Mouse (Mus musculus) mature B cell (primary cell): ENCODE measurements around the gene Faf1.

Experiments
- in situ Hi-C: fragments of 300-500 bp; cut with MboI; formaldehyde crosslinking; loops from 2 replicates; pipeline ENCODE4 v1.14.3; 2019

Gene Faf1

GRCm38 (mm10) chr4:109769071-109769470 lies 92.7 kb downstream of the Faf1 start:
- in situ Hi-C loops = no loop called here

GRCm38 (mm10) chr4:109782577-109783114 lies 106.3 kb downstream of the Faf1 start:
- in situ Hi-C loops = no loop called here

DNA sequence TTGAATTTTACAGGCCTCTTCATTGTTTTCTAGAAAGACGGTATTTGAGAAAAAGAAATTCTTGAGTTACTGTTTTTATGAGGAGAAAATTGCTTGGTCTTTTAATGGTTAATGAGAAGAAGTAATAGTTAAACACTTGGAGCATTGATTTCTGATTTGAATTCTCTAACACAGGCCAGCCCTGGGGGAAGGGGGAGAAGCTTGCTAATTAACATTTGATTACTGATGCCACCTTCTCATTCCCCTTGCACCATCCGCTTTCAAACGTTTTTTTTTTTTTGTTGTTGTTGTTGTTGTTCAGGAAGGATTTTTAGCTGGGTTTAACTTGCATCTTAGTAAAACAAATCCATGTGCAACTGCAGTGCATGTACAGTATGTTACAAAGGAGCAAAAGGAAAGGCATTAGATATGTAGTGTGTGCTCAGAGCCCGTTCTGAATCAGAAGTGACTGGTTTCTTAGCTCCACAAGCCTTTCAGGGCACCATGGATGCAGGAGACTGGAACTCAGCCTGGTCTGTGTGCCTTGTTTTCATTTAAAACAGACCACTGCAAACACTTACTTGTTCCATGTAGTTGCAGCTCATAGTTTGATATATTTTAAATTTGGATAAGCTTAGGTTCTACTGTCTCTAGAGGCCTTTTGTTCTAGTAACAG lies 113.1 kb downstream of the Faf1 start:
- in situ Hi-C loops = no loop called here

GRCm38 (mm10) chr4:109792331-109792730 lies 115.9 kb downstream of the Faf1 start:
- in situ Hi-C loops = no loop called here

DNA sequence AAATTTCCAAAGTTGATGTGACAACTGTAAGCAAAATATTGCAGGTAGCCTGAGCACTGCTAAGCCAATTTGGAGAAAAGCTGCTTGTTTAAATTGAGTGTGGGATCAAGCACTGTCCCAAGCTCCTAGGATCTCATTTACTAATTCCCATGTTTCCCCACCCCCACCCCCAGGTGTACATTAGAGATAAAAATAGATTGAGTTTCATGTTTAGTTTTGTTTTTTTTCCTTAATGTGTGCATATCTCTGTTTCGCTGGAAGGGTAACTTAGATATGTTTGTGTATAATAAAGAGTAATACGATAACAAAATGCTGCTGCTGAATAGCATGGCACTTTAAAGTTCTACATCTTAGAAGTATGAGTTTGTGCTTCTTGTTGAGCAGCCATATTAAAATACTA lies 116.7 kb downstream of the Faf1 start:
- in situ Hi-C loops = no loop called here

DNA sequence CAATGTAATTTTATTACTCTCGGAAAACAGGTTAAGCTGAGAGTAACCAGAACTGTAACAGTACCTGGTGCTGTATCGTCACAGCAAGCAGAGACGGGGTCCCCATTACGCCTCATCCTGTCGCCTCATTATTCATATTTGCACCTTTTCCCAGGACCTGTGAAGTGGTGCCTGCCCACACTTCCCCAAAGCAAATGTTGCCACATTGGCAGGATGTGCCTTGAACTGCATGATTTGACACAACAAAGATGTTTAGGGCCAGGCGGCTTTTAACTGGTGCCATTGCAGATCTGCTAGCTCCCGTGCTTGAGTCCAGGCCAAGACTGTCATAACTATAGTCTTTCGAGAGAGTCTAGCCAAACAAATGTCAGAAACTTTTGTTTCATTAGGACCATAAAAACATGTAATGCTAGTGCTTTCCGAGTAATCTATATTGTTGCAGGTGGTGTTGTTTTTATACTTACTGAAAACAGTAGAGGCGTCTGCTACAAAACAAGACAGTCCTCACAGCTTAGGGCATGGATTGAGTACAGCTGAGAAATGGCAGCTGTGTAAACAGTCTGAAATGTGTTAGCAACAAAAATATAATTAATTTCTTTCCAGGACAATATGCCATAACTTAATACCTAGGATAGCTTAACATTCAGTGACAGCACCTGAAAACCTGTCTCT lies 121.3 kb downstream of the Faf1 start:
- in situ Hi-C loops = no loop called here

DNA sequence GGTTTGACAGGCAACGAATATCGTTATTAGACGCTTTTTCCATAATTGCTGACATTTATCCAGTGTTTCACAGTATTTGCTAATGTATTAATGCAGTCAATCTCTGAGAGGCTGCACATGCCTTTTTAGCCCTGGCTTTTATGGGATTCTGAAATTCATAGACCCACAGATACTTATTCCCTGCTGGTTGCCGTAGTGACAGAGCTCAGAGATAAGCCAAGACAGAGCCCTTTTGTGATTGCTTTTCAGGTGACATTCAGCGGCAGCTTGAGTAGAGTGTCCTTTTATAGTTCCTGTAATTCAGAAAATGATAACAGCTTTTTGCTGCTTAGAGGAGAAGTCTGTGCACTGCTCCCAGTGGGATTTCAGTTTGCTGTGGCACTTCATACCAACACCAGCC lies 130.0 kb downstream of the Faf1 start:
- in situ Hi-C loops = no loop called here

DNA sequence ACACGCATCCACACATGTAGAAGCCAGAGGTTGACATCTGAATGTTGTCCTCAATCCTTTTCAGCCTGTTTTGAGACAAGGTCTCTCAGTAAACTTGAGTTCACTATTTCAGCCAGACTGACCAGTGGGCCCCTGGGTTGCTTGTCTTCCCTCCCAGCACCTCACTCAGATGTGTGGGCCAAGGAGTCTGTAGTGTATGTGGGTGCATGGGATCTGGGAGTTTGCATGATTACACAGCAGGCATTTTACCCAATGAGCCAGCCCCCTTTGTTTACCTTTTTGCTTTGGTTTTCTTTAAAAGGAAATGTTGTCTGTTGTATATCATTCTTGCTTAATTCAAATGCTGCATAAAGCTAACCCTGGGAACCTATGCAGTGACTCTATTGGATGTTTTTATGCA lies 138.8 kb downstream of the Faf1 start:
- in situ Hi-C loops = no loop called here

DNA sequence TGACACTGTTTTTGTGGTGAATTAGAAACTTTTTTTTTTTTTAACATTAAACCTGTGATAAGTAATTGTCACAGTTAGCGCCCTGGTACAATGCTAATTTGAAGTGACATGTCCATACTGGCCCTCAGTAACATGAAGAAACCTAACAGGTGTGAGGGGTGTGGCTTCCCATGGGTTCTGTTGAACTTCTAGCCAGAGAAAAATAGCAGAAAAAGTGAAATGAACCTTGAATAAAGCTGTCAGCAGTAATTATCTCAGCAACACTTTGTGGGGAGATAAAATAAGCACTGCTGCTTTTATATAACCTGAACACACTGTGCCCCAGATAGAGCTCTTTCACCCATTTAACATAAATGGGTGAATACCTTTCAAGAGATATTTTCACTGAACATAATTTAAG lies 139.2 kb downstream of the Faf1 start:
- in situ Hi-C loops = no loop called here

DNA sequence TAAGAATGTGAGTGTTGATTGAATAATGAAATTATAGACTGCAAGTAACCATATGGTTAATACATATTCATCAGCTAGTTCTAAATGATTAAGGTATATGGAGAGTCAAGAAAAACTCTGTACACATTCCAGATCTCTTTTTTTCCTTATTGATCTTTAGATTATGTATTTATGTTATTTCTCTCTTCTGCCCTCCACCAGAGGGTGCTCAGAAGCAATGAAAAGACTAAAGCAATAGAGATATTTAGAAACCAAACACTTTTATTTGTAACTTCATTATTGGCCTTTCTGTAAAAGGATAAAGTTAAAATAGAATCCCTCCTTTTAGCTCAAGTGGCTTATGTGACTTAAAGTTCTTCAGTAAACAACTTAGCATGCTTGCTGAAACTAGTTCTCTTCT lies 143.1 kb downstream of the Faf1 start:
- in situ Hi-C loops = no loop called here

DNA sequence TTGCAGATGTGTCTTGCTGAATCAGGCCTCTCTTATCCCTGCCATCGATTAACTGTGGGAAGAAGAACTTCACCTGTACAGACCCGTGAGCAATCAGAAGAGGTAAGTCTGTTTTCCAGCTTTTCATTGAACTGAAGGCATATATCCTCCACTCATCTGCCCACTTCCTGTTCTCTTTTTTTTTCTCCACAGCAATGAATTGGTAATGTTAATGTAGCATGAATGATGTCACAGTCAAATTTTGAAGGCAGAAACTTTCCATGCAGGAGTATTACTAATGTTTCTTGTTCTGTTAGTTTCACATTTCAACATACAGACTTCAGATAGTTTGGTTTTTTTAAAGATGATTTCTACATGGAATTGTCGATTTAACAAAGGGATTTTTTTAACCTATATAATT lies 153.4 kb downstream of the Faf1 start:
- in situ Hi-C loops = no loop called here

DNA sequence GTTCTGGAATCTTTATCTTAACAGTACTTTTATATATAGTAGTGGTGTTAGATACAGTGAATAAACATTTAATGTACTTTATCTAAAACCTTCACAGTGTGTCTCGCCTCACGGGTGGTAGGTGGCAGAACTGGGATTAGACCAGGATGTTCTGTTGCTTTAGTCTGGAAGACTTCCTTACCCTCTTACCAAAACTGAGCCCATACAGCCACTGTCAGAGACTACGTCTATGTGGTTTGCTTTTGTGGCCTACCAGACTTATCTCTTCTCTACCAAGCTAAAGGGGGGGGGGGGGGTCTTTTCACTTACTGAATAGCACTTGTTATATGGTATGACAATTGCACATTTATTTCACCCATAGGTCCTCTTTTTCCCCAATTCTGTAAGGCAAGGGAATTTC lies 181.5 kb downstream of the Faf1 start:
- in situ Hi-C loops = no loop called here

GRCm38 (mm10) chr4:109858571-109859392 lies 182.4 kb downstream of the Faf1 start:
- in situ Hi-C loops = no loop called here

- in situ Hi-C loops = no loop called here
These were observed 183.0 kb downstream of the Faf1 start for GRCm38 (mm10) chr4:109859401-109859800.

DNA sequence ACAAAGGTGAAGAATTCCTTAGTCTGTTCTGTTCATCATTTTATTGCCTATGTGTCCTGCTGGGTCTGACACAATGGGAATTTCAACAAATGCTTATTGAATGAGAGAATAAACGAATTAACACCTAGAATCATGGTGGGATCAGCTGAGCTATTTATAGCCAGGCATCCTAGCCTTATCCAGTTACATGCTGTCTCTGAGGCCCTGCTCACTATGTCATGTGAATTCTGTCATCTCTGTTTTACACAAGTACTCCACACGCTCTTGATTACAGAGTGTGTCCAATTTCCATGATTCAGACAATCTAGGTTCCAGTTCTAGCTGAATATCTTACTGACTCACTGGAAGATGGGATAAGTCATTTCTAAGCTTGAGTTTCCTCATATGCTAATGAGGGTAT lies 183.9 kb downstream of the Faf1 start:
- in situ Hi-C loops = no loop called here

DNA sequence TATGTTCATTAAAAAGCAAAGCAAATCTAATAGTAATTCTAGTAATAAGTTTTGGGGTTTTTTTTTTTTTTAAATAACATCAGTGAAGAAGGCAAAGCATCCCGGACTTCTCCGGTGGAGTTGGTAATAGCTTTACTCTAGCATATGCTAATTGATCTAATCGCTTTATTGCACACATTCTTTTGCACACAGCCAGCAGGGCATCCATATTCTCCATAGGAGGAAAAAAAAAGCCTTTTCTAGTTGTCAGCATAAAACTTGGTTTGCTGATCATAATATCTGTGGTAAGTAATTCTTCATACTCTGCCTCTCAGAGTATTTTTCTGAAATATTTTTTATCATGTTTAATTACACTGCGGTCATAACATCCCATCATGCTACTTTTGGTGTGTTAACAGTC lies 185.9 kb downstream of the Faf1 start:
- in situ Hi-C loops = no loop called here

DNA sequence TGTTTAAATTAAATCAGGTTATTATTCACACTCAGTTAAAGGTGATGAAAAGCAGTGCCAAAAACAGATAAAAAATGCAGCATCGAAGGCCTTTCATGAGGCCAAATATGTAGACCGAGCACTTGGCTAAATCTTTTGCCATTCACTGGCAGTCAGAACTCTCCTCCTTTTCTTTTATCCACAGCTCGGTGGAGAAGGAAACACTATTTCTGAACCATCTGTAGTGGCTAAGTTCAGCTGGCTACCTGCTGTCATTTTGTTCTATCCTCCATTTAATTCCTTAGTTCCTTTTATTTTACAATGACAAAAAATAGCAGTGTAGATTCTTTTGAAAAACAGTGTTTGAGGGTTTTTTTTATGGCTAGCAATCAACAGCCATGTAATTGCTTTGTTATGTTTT lies 186.6 kb downstream of the Faf1 start:
- in situ Hi-C loops = no loop called here

DNA sequence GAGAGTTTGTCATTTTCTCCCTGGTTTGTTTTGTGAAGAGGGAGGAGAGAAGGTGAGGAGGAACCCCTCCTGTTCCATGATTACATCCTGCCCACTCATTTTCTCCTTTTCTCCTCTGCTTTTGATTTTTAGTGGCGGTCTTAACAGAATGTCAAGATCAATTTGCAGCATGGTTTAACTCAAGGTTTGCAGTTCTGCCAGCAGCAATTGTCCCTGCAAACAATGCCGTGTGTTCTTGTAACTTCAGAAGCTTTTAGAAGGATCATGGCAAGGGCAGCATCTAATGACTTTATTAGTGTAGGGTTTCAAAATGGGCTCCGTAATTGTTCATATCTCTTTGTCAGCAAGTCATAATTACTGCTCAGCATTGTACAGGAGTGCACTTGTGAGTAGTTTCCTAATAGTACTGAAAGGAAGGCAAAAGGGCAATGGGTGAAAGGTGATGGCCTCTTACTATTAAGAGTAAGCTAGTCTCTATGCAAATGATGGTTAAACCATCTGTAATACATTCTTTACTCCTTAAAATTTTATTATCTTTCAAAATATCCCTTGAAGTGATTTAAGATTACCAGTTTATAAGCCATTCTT lies 192.6 kb downstream of the Faf1 start:
- in situ Hi-C loops = no loop called here

GRCm38 (mm10) chr4:109884333-109884732 lies 207.9 kb downstream of the Faf1 start:
- in situ Hi-C loops = no loop called here

GRCm38 (mm10) chr4:109887856-109888357 lies 211.5 kb downstream of the Faf1 start:
- in situ Hi-C loops = no loop called here

- in situ Hi-C loops = no loop called here
These were observed 221.6 kb downstream of the Faf1 start for GRCm38 (mm10) chr4:109897810-109898566.
